Mouse (Mus musculus) limb, embryonic 11.5 days (tissue): ENCODE results near the gene Tomm34. TPM values are rescaled to one million over a fixed set of nuclear protein-coding genes. Genes with fewer than 3 reads are reported as not detected.

Experiments used
- ATAC-seq: fragments of 200-750 bp; cut with Nextera tagmentation; 2 replicates; pipeline ENCODE4 v1.8.0; 2017; ENCODE audit warnings: low read depth; ENCODE audit not compliant: insufficient number of reproducible peaks, low FRiP score, low TSS enrichment
- DNase-seq: peaks from one replicate; pipeline ENCODE4 v3.0.0-alpha.2; 2015; ENCODE audit warnings: low spot score
- H3K27ac ChIP-seq: fragments of 300-500 bp; sonication (generic); replicated peaks from 2 replicates; pipeline ENCODE4 v1.5.1; 2014; ENCODE audit warnings: low read depth, mild to moderate bottlenecking, low read length
- H3K27me3 ChIP-seq: fragments of 300-500 bp; sonication (generic); 2 replicates; pipeline ENCODE4 v1.6.1; 2014; ENCODE audit warnings: mild to moderate bottlenecking, low read length, mixed read lengths; ENCODE audit not compliant: control insufficient read depth, insufficient read depth
- H3K36me3 ChIP-seq: fragments of 300-500 bp; sonication (generic); 2 replicates; pipeline ENCODE4 v1.6.1; 2014; ENCODE audit warnings: mild to moderate bottlenecking, low read length, moderate library complexity, mixed read lengths; ENCODE audit not compliant: control insufficient read depth, insufficient read depth
- H3K4me1 ChIP-seq: fragments of 300-500 bp; sonication (generic); 2 replicates; pipeline ENCODE4 v1.6.1; 2014; ENCODE audit warnings: low read length, mixed read lengths; ENCODE audit not compliant: control insufficient read depth, insufficient read depth
- H3K4me2 ChIP-seq: fragments of 300-500 bp; sonication (generic); 2 replicates; pipeline ENCODE4 v1.6.1; 2014; ENCODE audit warnings: low read depth, mild to moderate bottlenecking, moderate library complexity; ENCODE audit not compliant: severe bottlenecking
- H3K4me3 ChIP-seq: fragments of 300-500 bp; sonication (generic); 2 replicates; pipeline ENCODE4 v1.5.1; 2014; ENCODE audit warnings: low read depth, low read length
- H3K9ac ChIP-seq: fragments of 300-500 bp; sonication (generic); 2 replicates; pipeline ENCODE4 v1.6.1; 2014; ENCODE audit warnings: mild to moderate bottlenecking, low read length
- H3K9me3 ChIP-seq: fragments of 300-500 bp; sonication (generic); 2 replicates; pipeline ENCODE4 v1.6.1; 2016; ENCODE audit warnings: low read length; ENCODE audit not compliant: control insufficient read depth
- WGBS: fragments of 180-500 bp; shearing (Covaris S2); extraction: QIAGEN DNeasy Blood & Tissue Kit; methylation state at CpG from one replicate; pipeline ENCODE4 v1.1.7; 2014; 5-methylcytosine and 5-hydroxymethylcytosine counted together
- polyA plus RNA-seq: library from polyadenylated mRNA; unstranded; fragments of >200 nt; fragmentation: Nextera tagmentation; extraction: Ambion mirVana; gene quantifications from 2 replicates; pipeline ENCODE4 v1.2.1, GENCODE M21; 2014

Tomm34 gene
- polyA plus RNA-seq, 1 experiment from 2014 or later = 66.9 TPM

GRCm38 (mm10) chr2:164018910-164019309 is 52.1 kb downstream of the Tomm34 start:
- H3K9ac ChIP-seq = no peak overlapping the region
- H3K4me1 ChIP-seq = no peaks in the 10 kb centered on the region
- ATAC-seq (no peak), DNase-seq (no peak)
- H3K4me3 ChIP-seq = no peak overlapping the region
- H3K4me2 ChIP-seq = no peak overlapping the region
- 94% methylated on average over 3 of the region's 3 CpGs for WGBS
- H3K27me3 ChIP-seq = no peaks in the 10 kb centered on the region
- peaks cover 22% of the 10 kb centered on the region; the same call in 1 of the 2 replicates for H3K36me3 ChIP-seq
- no peaks in the 10 kb centered on the region for H3K9me3 ChIP-seq
- no peak overlapping the region for H3K27ac ChIP-seq

GRCm38 (mm10) chr2:164015304-164015703 is 55.7 kb downstream of the Tomm34 start:
- Histone ChIP-seq H3K4me1 (no peaks in the 10 kb centered on the region), H3K4me3 (no peak overlapping the region), H3K36me3 (peaks cover 30% of the 10 kb centered on the region), H3K9ac (no peak overlapping the region), H3K27me3 (no peaks in the 10 kb centered on the region), H3K27ac (no peak overlapping the region), H3K4me2 (no peak overlapping the region), H3K9me3 (no peaks in the 10 kb centered on the region)
- WGBS = 95% methylated on average over 16 of the region's 16 CpGs
- ATAC-seq = no peak
- no peak for DNase-seq

- Histone ChIP-seq H3K9ac (no peak overlapping the region), H3K36me3 (peaks cover 14% of the 10 kb centered on the region), H3K4me3 (no peak overlapping the region), H3K27me3 (no peaks in the 10 kb centered on the region), H3K9me3 (no peaks in the 10 kb centered on the region), H3K27ac (no peak overlapping the region), H3K4me1 (no peaks in the 10 kb centered on the region), H3K4me2 (no peak overlapping the region)
- WGBS = 96% methylated on average over 3 of the region's 3 CpGs
- ATAC-seq (no peak), DNase-seq (no peak)
These were observed 60.0 kb downstream of the Tomm34 start for GRCm38 (mm10) chr2:164010944-164011343.

GRCm38 (mm10) chr2:164010496-164010895 is 60.5 kb downstream of the Tomm34 start:
- Histone ChIP-seq H3K27me3 (no peaks in the 10 kb centered on the region), H3K4me3 (no peak overlapping the region), H3K4me1 (no peaks in the 10 kb centered on the region), H3K9ac (no peak overlapping the region), H3K9me3 (no peaks in the 10 kb centered on the region), H3K36me3 (peaks cover 14% of the 10 kb centered on the region), H3K4me2 (no peak overlapping the region), H3K27ac (no peak overlapping the region)
- WGBS = 80% methylated on average over 5 of the region's 5 CpGs
- DNase-seq (no peak), ATAC-seq (no peak)

- H3K36me3 ChIP-seq = peaks cover 8% of the 10 kb centered on the region
- H3K27me3 ChIP-seq = no peaks in the 10 kb centered on the region
- no peaks in the 10 kb centered on the region for H3K4me1 ChIP-seq
- H3K9ac ChIP-seq = no peak overlapping the region
- no peak overlapping the region for H3K4me3 ChIP-seq
- WGBS = 90% methylated on average over 6 of the region's 6 CpGs
- ATAC-seq (no peak), DNase-seq (no peak)
- no peak overlapping the region for H3K27ac ChIP-seq
- no peak overlapping the region for H3K4me2 ChIP-seq
- no peaks in the 10 kb centered on the region for H3K9me3 ChIP-seq
These were observed 61.7 kb downstream of the Tomm34 start for GRCm38 (mm10) chr2:164009227-164009626.

GRCm38 (mm10) chr2:164007987-164008545 is 62.9 kb downstream of the Tomm34 start:
- WGBS = 87% methylated on average over 2 of the region's 2 CpGs

GRCm38 (mm10) chr2:164007547-164007946 is 63.4 kb downstream of the Tomm34 start:
- WGBS = 88% methylated on average over 8 of the region's 8 CpGs

More at GRCm38 (mm10) chr2:164007987-164008545, 62.9 kb downstream of the Tomm34 start:
- DNase-seq = no peak
- Histone ChIP-seq H3K36me3 (peaks cover 8% of the 10 kb centered on the region), H3K9ac (no peak overlapping the region), H3K27ac (no peak overlapping the region), H3K4me2 (no peak overlapping the region), H3K27me3 (no peaks in the 10 kb centered on the region), H3K4me1 (no peaks in the 10 kb centered on the region), H3K4me3 (no peak overlapping the region), H3K9me3 (no peaks in the 10 kb centered on the region)
- ATAC-seq = no peak

GRCm38 (mm10) chr2:164006932-164007331 is 64.0 kb downstream of the Tomm34 start:
- Histone ChIP-seq H3K4me2 (no peak overlapping the region), H3K9ac (no peak overlapping the region), H3K36me3 (peaks cover 4% of the 10 kb centered on the region; the same call in 1 of the 2 replicates), H3K27ac (0 out of 2 replicates have a peak overlapping the region, but pooled peaks have one; percentile 42), H3K27me3 (no peaks in the 10 kb centered on the region), H3K4me1 (no peaks in the 10 kb centered on the region), H3K4me3 (no peak overlapping the region), H3K9me3 (no peaks in the 10 kb centered on the region)
- WGBS = 63% methylated on average over 10 of the region's 10 CpGs
- ATAC-seq = no peak
- no peak for DNase-seq

More at GRCm38 (mm10) chr2:164007547-164007946, 63.4 kb downstream of the Tomm34 start:
- Histone ChIP-seq H3K27ac (no peak overlapping the region), H3K4me2 (no peak overlapping the region), H3K36me3 (peaks cover 5% of the 10 kb centered on the region), H3K4me1 (no peaks in the 10 kb centered on the region), H3K4me3 (no peak overlapping the region), H3K27me3 (no peaks in the 10 kb centered on the region), H3K9ac (no peak overlapping the region), H3K9me3 (no peaks in the 10 kb centered on the region)
- DNase-seq = no peak
- ATAC-seq = no peak

- ATAC-seq = no peak
- 82% methylated on average over 5 of the region's 5 CpGs for WGBS
- H3K4me1 ChIP-seq = no peaks in the 10 kb centered on the region
These were observed 66.5 kb downstream of the Tomm34 start for GRCm38 (mm10) chr2:164004503-164004902.

More at GRCm38 (mm10) chr2:164004503-164004902, 66.5 kb downstream of the Tomm34 start:
- Histone ChIP-seq H3K4me3 (no peak overlapping the region), H3K4me2 (no peak overlapping the region), H3K27me3 (no peaks in the 10 kb centered on the region), H3K27ac (no peak overlapping the region), H3K36me3 (no peaks in the 10 kb centered on the region), H3K9me3 (no peaks in the 10 kb centered on the region), H3K9ac (no peak overlapping the region)
- no peak for DNase-seq
